Mouse (Mus musculus) olfactory bulb, adult 2 months (tissue): ENCODE measurements around the gene Nfib.

ENCODE experiments used
- CTCF ChIP-seq: fragments of 200-500 bp; IDR thresholded peaks from 2 replicates; pipeline ENCODE4 v1.5.1; 2012; ENCODE audit warnings: low read depth, mild to moderate bottlenecking, low read length, moderate library complexity; ENCODE audit not compliant: insufficient read depth
- POLR2A ChIP-seq: fragments of 200-500 bp; IDR thresholded peaks from 2 replicates; pipeline ENCODE4 v1.6.1; 2012; ENCODE audit warnings: mild to moderate bottlenecking, low read depth, low read length, moderate library complexity; ENCODE audit not compliant: insufficient read depth

GRCm38 (mm10) chr4:82368091-82368775 is 337.3 kb downstream of the Nfib start:
- TF ChIP-seq POLR2A = no peak
- no peak for TF ChIP-seq CTCF
